Mouse (Mus musculus): ENCODE measurements at regions not wholly inside any gene's neighbourhood (a gene's known extent, or its start where the extent isn't known, plus 50 kb on each side); places are given as distances from the start of the nearest gene placed in this dataset.
A peak's percentile ranks its signal among the peaks of the same experiment; 100 is the strongest.

DNA sequence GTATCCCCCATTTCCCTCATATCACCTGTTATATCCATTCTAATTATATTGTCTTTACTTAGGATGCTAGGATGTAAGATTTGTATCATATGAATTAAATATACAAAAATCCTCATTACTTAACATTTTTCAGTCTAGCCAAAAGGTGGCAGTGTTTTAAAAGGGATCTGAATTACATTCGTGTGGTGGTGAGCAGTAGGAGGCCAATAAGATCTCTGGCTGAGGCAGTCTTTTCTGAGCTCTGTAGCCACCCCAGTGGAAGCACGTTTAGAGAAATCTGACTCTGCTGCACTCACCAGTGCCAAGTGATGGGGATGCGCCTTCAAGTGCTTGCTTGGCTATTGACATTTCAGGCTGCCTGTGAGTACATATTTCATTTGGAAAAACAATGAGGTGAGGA, 372.6 kb downstream of the Dad1 start:
- Histone ChIP-seq H3K9me3 (replicated peaks; ENCODE audit: control insufficient read depth, low read length) (no peaks in the 10 kb centered on the region), H3K36me3 (ENCODE audit: control insufficient read depth, insufficient read depth, low read length) (no peaks in the 10 kb centered on the region), H3K27me3 (replicated peaks; ENCODE audit: control insufficient read depth, insufficient read depth, low read length) (no peaks in the 10 kb centered on the region), H3K4me2 (ENCODE audit: low read length) (no peak overlapping the region), H3K4me1 (ENCODE audit: control insufficient read depth, insufficient read depth, low read length) (no peaks in the 10 kb centered on the region), H3K9ac (ENCODE audit: low read length) (no peak overlapping the region), H3K27ac (ENCODE audit: low read depth, low read length) (no peak overlapping the region), H3K4me3 (ENCODE audit: low read depth, low read length) (no peak overlapping the region)
- ATAC-seq (peak; percentile 72; the same call in 1 of the 2 replicates), DNase-seq (ENCODE audit: low spot score) (peak; percentile 72)
- 13% methylated on average over 3 of the region's 3 CpGs for WGBS

GRCm38 (mm10) chr14:53876581-53876980, 377.3 kb downstream of the Dad1 start:
- Histone ChIP-seq H3K4me2 (ENCODE audit: low read length) (no peak overlapping the region), H3K4me1 (ENCODE audit: control insufficient read depth, insufficient read depth, low read length) (no peaks in the 10 kb centered on the region), H3K4me3 (ENCODE audit: low read depth, low read length) (no peak overlapping the region), H3K9me3 (replicated peaks; ENCODE audit: control insufficient read depth, low read length) (no peaks in the 10 kb centered on the region), H3K27ac (ENCODE audit: low read depth, low read length) (no peak overlapping the region), H3K36me3 (ENCODE audit: control insufficient read depth, insufficient read depth, low read length) (no peaks in the 10 kb centered on the region), H3K27me3 (replicated peaks; ENCODE audit: control insufficient read depth, insufficient read depth, low read length) (no peaks in the 10 kb centered on the region), H3K9ac (ENCODE audit: low read length) (no peak overlapping the region)
- 70% methylated on average over 7 of the region's 7 CpGs for WGBS
- DNase-seq (ENCODE audit: low spot score) (no peak), ATAC-seq (no peak)

GRCm38 (mm10) chr14:53875736-53876135, 378.2 kb downstream of the Dad1 start:
- H3K9ac ChIP-seq (ENCODE audit: low read length), result no peak overlapping the region
- H3K4me2 ChIP-seq (ENCODE audit: low read length), result no peak overlapping the region
- no peak overlapping the region for H3K27ac ChIP-seq (ENCODE audit: low read depth, low read length)
- DNase-seq (ENCODE audit: low spot score), result no peak
- no peaks in the 10 kb centered on the region for H3K4me1 ChIP-seq (ENCODE audit: control insufficient read depth, insufficient read depth, low read length)
- no peaks in the 10 kb centered on the region for H3K27me3 ChIP-seq (replicated peaks; ENCODE audit: control insufficient read depth, insufficient read depth, low read length)
- no peak for ATAC-seq
- H3K4me3 ChIP-seq (ENCODE audit: low read depth, low read length), result no peak overlapping the region
- 65% methylated on average over 6 of the region's 6 CpGs for WGBS
- no peaks in the 10 kb centered on the region for H3K9me3 ChIP-seq (replicated peaks; ENCODE audit: control insufficient read depth, low read length)
- no peaks in the 10 kb centered on the region for H3K36me3 ChIP-seq (ENCODE audit: control insufficient read depth, insufficient read depth, low read length)

DNA sequence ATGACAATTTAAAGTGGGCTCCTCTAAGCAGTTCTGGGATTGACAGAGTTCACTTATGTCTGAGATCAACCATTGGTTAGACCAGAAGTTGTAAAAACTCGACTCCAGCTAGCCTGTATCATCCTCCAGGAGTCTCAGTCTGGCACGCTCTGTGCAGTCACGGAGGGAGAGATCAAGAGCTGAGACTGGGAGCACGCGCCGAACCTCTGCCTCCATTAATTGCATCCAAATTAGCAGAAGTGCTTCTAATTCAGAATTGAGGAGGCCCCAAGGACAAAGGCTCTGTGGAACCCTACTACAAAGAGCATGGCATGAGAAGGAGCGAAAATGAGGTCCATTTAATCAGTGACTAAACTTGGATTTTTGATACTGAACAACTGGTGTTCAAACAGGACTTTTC, 406.9 kb downstream of the Dad1 start:
- Histone ChIP-seq H3K4me1 (ENCODE audit: control insufficient read depth, insufficient read depth, low read length) (peaks cover 4% of the 10 kb centered on the region; the same call in 1 of the 2 replicates), H3K4me3 (ENCODE audit: low read depth, low read length) (no peak overlapping the region), H3K36me3 (ENCODE audit: control insufficient read depth, insufficient read depth, low read length) (no peaks in the 10 kb centered on the region), H3K9ac (ENCODE audit: low read length) (no peak overlapping the region), H3K9me3 (replicated peaks; ENCODE audit: control insufficient read depth, low read length) (no peaks in the 10 kb centered on the region), H3K4me2 (ENCODE audit: low read length) (peak overlapping the region; percentile 37), H3K27me3 (replicated peaks; ENCODE audit: control insufficient read depth, insufficient read depth, low read length) (no peaks in the 10 kb centered on the region), H3K27ac (ENCODE audit: low read depth, low read length) (no peak overlapping the region)
- ATAC-seq (peak; percentile 57; the same call in 1 of the 2 replicates), DNase-seq (ENCODE audit: low spot score) (peak; percentile 53)
- 16% methylated on average over 7 of the region's 7 CpGs for WGBS

DNA sequence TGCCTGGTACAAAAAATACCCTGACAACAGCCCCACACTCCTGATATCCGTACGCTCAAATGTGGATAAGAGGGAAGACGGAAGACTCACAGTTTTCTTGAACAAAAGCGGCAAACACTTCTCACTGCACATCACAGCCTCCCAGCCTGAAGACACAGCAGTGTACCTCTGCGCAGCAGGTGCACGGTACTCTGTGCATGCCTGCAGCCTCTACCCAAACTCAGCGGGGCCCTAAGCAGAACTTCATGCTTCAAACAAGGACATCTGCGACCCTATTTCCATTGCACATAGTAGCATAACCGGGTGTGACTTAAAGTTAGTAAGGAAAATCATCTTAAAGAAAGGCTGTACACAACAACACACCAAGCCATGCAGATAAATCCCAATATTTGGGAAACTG, 408.3 kb downstream of the Dad1 start:
- Histone ChIP-seq H3K36me3 (ENCODE audit: control insufficient read depth, insufficient read depth, low read length) (no peaks in the 10 kb centered on the region), H3K27me3 (replicated peaks; ENCODE audit: control insufficient read depth, insufficient read depth, low read length) (no peaks in the 10 kb centered on the region), H3K4me3 (ENCODE audit: low read depth, low read length) (no peak overlapping the region), H3K4me2 (ENCODE audit: low read length) (no peak overlapping the region), H3K9ac (ENCODE audit: low read length) (no peak overlapping the region), H3K9me3 (replicated peaks; ENCODE audit: control insufficient read depth, low read length) (no peaks in the 10 kb centered on the region), H3K4me1 (ENCODE audit: control insufficient read depth, insufficient read depth, low read length) (peaks cover 4% of the 10 kb centered on the region; the same call in 1 of the 2 replicates), H3K27ac (ENCODE audit: low read depth, low read length) (no peak overlapping the region)
- DNase-seq (ENCODE audit: low spot score) (no peak), ATAC-seq (no peak)
- WGBS, result 92% methylated on average over 9 of the region's 9 CpGs

DNA sequence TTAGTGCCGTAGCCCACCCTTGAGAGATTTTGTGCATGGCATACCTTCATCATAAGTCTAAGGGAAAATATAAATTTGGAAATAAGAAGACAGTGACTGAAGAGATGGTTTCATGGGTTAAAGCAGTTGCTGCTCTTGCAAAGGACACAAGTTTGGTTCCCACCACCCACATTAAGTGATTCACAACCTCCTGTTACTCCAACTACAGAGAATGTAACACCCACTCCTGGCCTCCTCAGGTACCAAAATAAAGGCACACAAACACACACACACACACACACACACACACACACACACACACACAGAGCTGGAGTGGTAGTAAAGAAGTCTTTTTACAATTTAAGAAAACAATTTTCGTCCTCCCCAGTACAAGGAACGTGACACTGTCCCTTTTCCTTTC, 421.4 kb downstream of the Dad1 start:
- Histone ChIP-seq H3K36me3 (ENCODE audit: control insufficient read depth, insufficient read depth, low read length) (no peaks in the 10 kb centered on the region), H3K4me3 (ENCODE audit: low read depth, low read length) (no peak overlapping the region), H3K4me2 (ENCODE audit: low read length) (no peak overlapping the region), H3K27ac (ENCODE audit: low read depth, low read length) (no peak overlapping the region), H3K9ac (ENCODE audit: low read length) (no peak overlapping the region), H3K4me1 (ENCODE audit: control insufficient read depth, insufficient read depth, low read length) (no peaks in the 10 kb centered on the region), H3K9me3 (replicated peaks; ENCODE audit: control insufficient read depth, low read length) (no peaks in the 10 kb centered on the region), H3K27me3 (replicated peaks; ENCODE audit: control insufficient read depth, insufficient read depth, low read length) (no peaks in the 10 kb centered on the region)
- ATAC-seq (no peak), DNase-seq (ENCODE audit: low spot score) (no peak)
- 92% methylated on average over 3 of the region's 3 CpGs for WGBS

DNA sequence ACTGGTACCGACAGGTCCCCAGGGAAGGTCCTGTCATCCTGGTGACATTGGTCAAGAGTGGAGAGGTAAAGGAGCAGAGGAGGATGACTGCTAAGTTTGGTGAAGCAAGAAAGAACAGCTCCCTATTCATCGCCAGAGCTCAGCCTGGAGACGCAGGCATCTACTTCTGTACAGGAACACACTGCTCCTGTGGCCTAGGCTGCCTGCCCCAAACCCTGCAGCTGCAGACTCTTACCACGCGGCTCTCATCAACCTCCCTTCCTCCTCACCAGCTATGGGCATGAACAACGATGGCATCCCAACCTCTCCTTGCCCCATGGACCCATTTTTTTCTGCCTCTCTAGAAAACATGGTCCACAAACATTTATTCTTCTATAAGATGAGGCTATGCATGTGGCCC, 422.3 kb downstream of the Dad1 start:
- ATAC-seq, result no peak
- no peak for DNase-seq (ENCODE audit: low spot score)
- WGBS, result 91% methylated on average over 6 of the region's 6 CpGs

DNA sequence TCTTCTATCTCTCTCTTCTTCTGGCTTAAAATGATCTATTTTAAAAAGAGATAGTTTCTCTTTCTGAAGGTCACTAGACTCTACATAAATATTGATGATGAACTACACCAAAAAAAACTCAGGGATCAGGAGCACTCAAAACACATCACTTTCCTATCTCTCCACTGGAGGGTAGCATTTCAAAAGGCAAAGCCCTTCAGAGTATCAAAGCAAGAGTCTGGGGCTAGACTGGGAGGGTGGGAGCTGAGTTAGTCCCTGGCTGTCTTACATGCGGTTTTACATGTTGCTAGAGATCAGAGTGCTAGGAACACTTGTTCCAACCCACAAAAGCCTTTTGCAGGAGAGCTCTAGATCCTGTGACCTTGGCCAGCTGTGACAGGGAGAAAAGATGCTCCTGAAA, 423.2 kb downstream of the Dad1 start:
- H3K9ac ChIP-seq (ENCODE audit: low read length), result no peak overlapping the region
- H3K4me1 ChIP-seq (ENCODE audit: control insufficient read depth, insufficient read depth, low read length), result no peaks in the 10 kb centered on the region
- H3K4me3 ChIP-seq (ENCODE audit: low read depth, low read length), result no peak overlapping the region
- DNase-seq (ENCODE audit: low spot score), result no peak
- no peak overlapping the region for H3K4me2 ChIP-seq (ENCODE audit: low read length)
- H3K36me3 ChIP-seq (ENCODE audit: control insufficient read depth, insufficient read depth, low read length), result no peaks in the 10 kb centered on the region
- no peaks in the 10 kb centered on the region for H3K27me3 ChIP-seq (replicated peaks; ENCODE audit: control insufficient read depth, insufficient read depth, low read length)
- no peak overlapping the region for H3K27ac ChIP-seq (ENCODE audit: low read depth, low read length)
- no peaks in the 10 kb centered on the region for H3K9me3 ChIP-seq (replicated peaks; ENCODE audit: control insufficient read depth, low read length)
- WGBS, result 44% methylated on average over 1 of the region's 1 CpGs
- no peak for ATAC-seq

More for the DNA sequence above, 422.3 kb downstream of the Dad1 start:
- Histone ChIP-seq H3K9ac (ENCODE audit: low read length) (no peak overlapping the region), H3K4me3 (ENCODE audit: low read depth, low read length) (no peak overlapping the region), H3K27me3 (replicated peaks; ENCODE audit: control insufficient read depth, insufficient read depth, low read length) (no peaks in the 10 kb centered on the region), H3K27ac (ENCODE audit: low read depth, low read length) (no peak overlapping the region), H3K9me3 (replicated peaks; ENCODE audit: control insufficient read depth, low read length) (no peaks in the 10 kb centered on the region), H3K4me1 (ENCODE audit: control insufficient read depth, insufficient read depth, low read length) (no peaks in the 10 kb centered on the region), H3K4me2 (ENCODE audit: low read length) (no peak overlapping the region), H3K36me3 (ENCODE audit: control insufficient read depth, insufficient read depth, low read length) (no peaks in the 10 kb centered on the region)

GRCm38 (mm10) chr14:53826782-53827181, 427.1 kb downstream of the Dad1 start:
- ATAC-seq (no peak), DNase-seq (ENCODE audit: low spot score) (peak; percentile 46)
- H3K9me3 ChIP-seq (replicated peaks; ENCODE audit: control insufficient read depth, low read length), result no peaks in the 10 kb centered on the region
- no peak overlapping the region for H3K9ac ChIP-seq (ENCODE audit: low read length)
- H3K4me3 ChIP-seq (ENCODE audit: low read depth, low read length), result no peak overlapping the region
- 88% methylated on average over 4 of the region's 4 CpGs for WGBS
- H3K27me3 ChIP-seq (replicated peaks; ENCODE audit: control insufficient read depth, insufficient read depth, low read length), result no peaks in the 10 kb centered on the region
- no peaks in the 10 kb centered on the region for H3K36me3 ChIP-seq (ENCODE audit: control insufficient read depth, insufficient read depth, low read length)
- no peaks in the 10 kb centered on the region for H3K4me1 ChIP-seq (ENCODE audit: control insufficient read depth, insufficient read depth, low read length)
- H3K27ac ChIP-seq (ENCODE audit: low read depth, low read length), result no peak overlapping the region
- no peak overlapping the region for H3K4me2 ChIP-seq (ENCODE audit: low read length)

All from forebrain, embryonic 14.5 days (tissue).